ENCODE assay signal across 16 mouse cellular contexts in the genomic region with DNA sequence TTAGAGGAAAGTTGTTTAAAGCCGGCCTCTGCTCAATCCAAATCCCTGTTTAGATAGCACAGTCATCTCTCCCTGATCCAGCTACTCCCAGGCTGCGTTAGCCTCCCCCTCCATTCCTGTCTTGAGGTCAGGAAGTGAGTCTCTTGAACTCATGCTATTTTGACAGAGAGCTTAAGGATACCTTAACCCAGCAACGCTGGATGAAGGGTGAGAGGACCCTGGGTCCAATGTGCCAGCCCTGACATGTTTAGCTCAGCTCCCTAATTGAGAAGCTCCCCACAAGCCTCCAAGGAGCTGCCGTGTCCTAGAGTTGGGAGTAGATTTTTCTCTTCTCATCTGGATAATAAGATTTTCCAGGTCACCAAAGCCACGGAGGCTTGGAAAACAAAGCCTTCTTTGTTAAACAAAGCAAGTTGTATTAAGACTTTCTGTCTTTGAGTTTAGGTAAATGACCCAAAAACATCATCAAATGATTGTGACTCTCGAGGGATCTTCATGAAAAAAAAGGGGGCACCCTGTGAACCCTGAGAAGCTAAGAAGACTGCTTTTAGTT.
A peak's percentile ranks its signal among the peaks of the same experiment; 100 is the strongest.
DNase-seq lines count a peak whose midpoint lies in the region; ATAC-seq and TF ChIP-seq lines count a peak whose summit lies in the region.
"Had no signal": no experiment of that assay in that cellular context is flagged by ENCODE, and none has a peak within 500 bp of the region (broad histone marks: within the 10 kb centered on the region; RNA-seq: fewer than 3 reads in every experiment).

No protein-coding gene starts in this region.

- H3K9ac ChIP-seq in hindbrain, postnatal 0 days (replicated peaks; ENCODE audit: low read length), result no peak overlapping the region
- H3K9ac ChIP-seq in neural tube, embryonic 11.5 days (ENCODE audit: low read length), result no peak overlapping the region
- H3K9ac ChIP-seq: embryonic facial prominence, embryonic 13.5 days; liver, embryonic 14.5 days; neural tube, embryonic 12.5 days had no signal

- peak overlapping the region; percentile 54 for H3K27ac ChIP-seq in hindbrain, embryonic 10.5 days
- H3K27ac ChIP-seq in hindbrain, postnatal 0 days, result no peak overlapping the region
- H3K27ac ChIP-seq in neural tube, embryonic 11.5 days (ENCODE audit: low read depth, low read length), result no peak overlapping the region
- H3K27ac ChIP-seq: embryonic facial prominence, embryonic 13.5 days; liver, embryonic 14.5 days; neural tube, embryonic 12.5 days had no signal

- peaks cover 18% of the 10 kb centered on the region for H3K4me1 ChIP-seq in hindbrain, embryonic 10.5 days (replicated peaks)
- peaks cover 5% of the 10 kb centered on the region; the same call in 1 of the 2 replicates for H3K4me1 ChIP-seq in hindbrain, postnatal 0 days (ENCODE audit: insufficient read depth, low read length)
- H3K4me1 ChIP-seq in neural tube, embryonic 11.5 days (ENCODE audit: control insufficient read depth, insufficient read depth, low read length), result peaks cover 6% of the 10 kb centered on the region; the same call in 1 of the 2 replicates
- H3K4me1 ChIP-seq: neural tube, embryonic 12.5 days had no signal

- H3K9me3 ChIP-seq in hindbrain, embryonic 10.5 days, result peaks cover 6% of the 10 kb centered on the region; the same call in 1 of the 2 replicates
- H3K9me3 ChIP-seq in hindbrain, postnatal 0 days (ENCODE audit: low read length), result no peaks in the 10 kb centered on the region; the same call in 1 of the 2 replicates
- H3K9me3 ChIP-seq in neural tube, embryonic 11.5 days (ENCODE audit: control insufficient read depth, low read length), result no peaks in the 10 kb centered on the region
- H3K9me3 ChIP-seq: embryonic facial prominence, embryonic 13.5 days had no signal

- ATAC-seq in hindbrain, postnatal 0 days, result no peak
- ATAC-seq in neural tube, embryonic 11.5 days (ENCODE audit: insufficient read depth, low FRiP score, low TSS enrichment), result 0 out of 2 replicates have a peak, but pooled peaks have one; percentile 32

- no peak overlapping the region for H3K4me2 ChIP-seq in hindbrain, postnatal 0 days (ENCODE audit: low read depth, low read length)
- H3K4me2 ChIP-seq in neural tube, embryonic 11.5 days (ENCODE audit: low read depth), result no peak overlapping the region
- H3K4me2 ChIP-seq: embryonic facial prominence, embryonic 13.5 days; neural tube, embryonic 12.5 days had no signal

- no peaks in the 10 kb centered on the region for H3K36me3 ChIP-seq in hindbrain, embryonic 10.5 days
- H3K36me3 ChIP-seq in hindbrain, postnatal 0 days (ENCODE audit: insufficient read depth, low read length), result no peaks in the 10 kb centered on the region
- H3K36me3 ChIP-seq in neural tube, embryonic 11.5 days (ENCODE audit: control insufficient read depth, insufficient read depth, low read length), result no peaks in the 10 kb centered on the region
- H3K36me3 ChIP-seq: embryonic facial prominence, embryonic 13.5 days; neural tube, embryonic 12.5 days had no signal

- no peak overlapping the region for H3K4me3 ChIP-seq in hindbrain, embryonic 10.5 days
- no peak overlapping the region for H3K4me3 ChIP-seq in hindbrain, postnatal 0 days (ENCODE audit: low read length)
- no peak overlapping the region for H3K4me3 ChIP-seq in neural tube, embryonic 11.5 days (ENCODE audit: low read depth, low read length)
- H3K4me3 ChIP-seq: embryonic facial prominence, embryonic 13.5 days; neural tube, embryonic 12.5 days had no signal

- DNase-seq in hindbrain, embryonic 10.5 days (ENCODE audit: low spot score), result peak; percentile 20
- no peak for DNase-seq in hindbrain, postnatal 0 days (ENCODE audit: low spot score)
- DNase-seq in Muller cell, postnatal 12 days (ENCODE audit: inconsistent ontology term), result peak; percentile 77
- peak; percentile 42 for DNase-seq in embryo, embryonic 11 days
- peak; percentile 37 for DNase-seq in neural tube, embryonic 11.5 days (ENCODE audit: low spot score)
- DNase-seq in lung, postnatal 14 days, result no peak
- no peak for DNase-seq in gastrocnemius, adult 18-20 months (ENCODE audit: low spot score)
- DNase-seq: adrenal gland, postnatal 25 days; cerebellum, adult 11 months; kidney, adult 11 months; left cerebral cortex, postnatal 4 days; lung, postnatal 4 days; right cerebral cortex, postnatal 25 days had no signal

- WGBS in hindbrain, embryonic 10.5 days, result 14% methylated on average over 6 of the region's 6 CpGs
- WGBS in hindbrain, postnatal 0 days, result 14% methylated on average over 6 of the region's 6 CpGs
- WGBS in neural tube, embryonic 11.5 days, result 24% methylated on average over 6 of the region's 6 CpGs

- no peak for TF ChIP-seq CTCF in hindbrain, postnatal 0 days (IDR thresholded peaks at IDR 0.05; ENCODE audit: low read depth)

- H3K27me3 ChIP-seq in hindbrain, embryonic 10.5 days (ENCODE audit: insufficient read depth, poor library complexity, severe bottlenecking), result no peaks in the 10 kb centered on the region
- no peaks in the 10 kb centered on the region for H3K27me3 ChIP-seq in hindbrain, postnatal 0 days (ENCODE audit: insufficient read depth, low read length)
- H3K27me3 ChIP-seq in neural tube, embryonic 11.5 days (ENCODE audit: control insufficient read depth, insufficient read depth, low read length), result no peaks in the 10 kb centered on the region
- H3K27me3 ChIP-seq: embryonic facial prominence, embryonic 13.5 days; neural tube, embryonic 12.5 days had no signal

Comparison
In these comparisons a context has a peak if more than half of its experiments do, and no peak if none do; other contexts are left out.
1. DNase-seq: peak in hindbrain, embryonic 10.5 days (single experiment), Muller cell, postnatal 12 days (single experiment), embryo, embryonic 11 days (single experiment) and neural tube, embryonic 11.5 days (single experiment); none in hindbrain, postnatal 0 days (single experiment), lung, postnatal 14 days (single experiment) and gastrocnemius, adult 18-20 months (single experiment).